Comparison of ENCODE assay signal across 9 mouse cellular contexts in the genomic region with DNA sequence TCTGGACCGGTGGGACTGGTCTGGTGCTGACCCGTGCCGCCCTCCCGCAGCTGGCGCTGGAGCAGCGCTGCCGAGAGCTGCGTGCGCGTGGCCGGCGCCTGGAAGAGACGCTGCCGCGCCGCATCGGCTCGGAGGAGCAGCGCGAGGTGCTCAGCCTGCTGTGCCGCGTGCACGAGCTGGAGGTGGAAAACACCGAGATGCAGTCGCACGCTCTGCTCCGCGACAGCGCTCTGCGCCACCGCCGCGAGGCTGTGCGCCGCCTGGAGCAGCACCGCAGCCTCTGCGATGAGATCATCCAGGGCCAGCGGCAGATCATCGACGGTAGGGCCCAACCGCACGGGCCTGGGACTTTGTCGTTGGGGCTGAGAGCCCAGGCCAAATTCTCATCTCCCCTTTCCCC. TPM values are rescaled to one million over a fixed set of nuclear protein-coding genes. Genes with fewer than 3 reads are reported as not detected.
DNase-seq lines count a peak whose midpoint lies in the region; ATAC-seq and TF ChIP-seq lines count a peak whose summit lies in the region.
"Had no signal": no experiment of that assay in that cellular context is flagged by ENCODE, and none has a peak within 500 bp of the region (broad histone marks: within the 10 kb centered on the region; RNA-seq: fewer than 3 reads in every experiment).

No protein-coding gene starts in this region.

- 0 out of 2 replicates have a peak, but pooled peaks have one; percentile 21 for ATAC-seq in kidney, postnatal 0 days (replicated peaks; ENCODE audit: low FRiP score, low read depth)
- ATAC-seq in forebrain, postnatal 0 days = peak; percentile 94
- ATAC-seq in stomach, embryonic 16.5 days (ENCODE audit: insufficient read depth, low FRiP score) = no peak

- H3K9ac ChIP-seq in kidney, postnatal 0 days (ENCODE audit: low read depth, low read length) = no peak overlapping the region
- H3K9ac ChIP-seq in forebrain, postnatal 0 days = peak overlapping the region; percentile 26; the same call in 1 of the 2 replicates
- H3K9ac ChIP-seq in stomach, embryonic 16.5 days (ENCODE audit: low read length) = 0 out of 2 replicates have a peak overlapping the region, but pooled peaks have one; percentile 11

- H3K4me1 ChIP-seq in kidney, postnatal 0 days (replicated peaks; ENCODE audit: insufficient read depth, low read length) = peaks cover under 1% of the 10 kb centered on the region; the same call in 1 of the 2 replicates
- no peaks in the 10 kb centered on the region for H3K4me1 ChIP-seq in forebrain, postnatal 0 days (ENCODE audit: insufficient read depth)
- H3K4me1 ChIP-seq in stomach, embryonic 16.5 days (ENCODE audit: control insufficient read depth, insufficient read depth, low read length) = peaks cover 5% of the 10 kb centered on the region

- H3K27ac ChIP-seq in kidney, postnatal 0 days = no peak overlapping the region
- H3K27ac ChIP-seq in forebrain, postnatal 0 days (ENCODE audit: low read depth, low read length) = no peak overlapping the region
- no peak overlapping the region for H3K27ac ChIP-seq in stomach, embryonic 16.5 days (ENCODE audit: low read length)
- H3K27ac ChIP-seq: macrophage had no signal

- H3K9me3 ChIP-seq in kidney, postnatal 0 days (replicated peaks; ENCODE audit: low read length) = no peaks in the 10 kb centered on the region
- H3K9me3 ChIP-seq in forebrain, postnatal 0 days (ENCODE audit: low read length) = no peaks in the 10 kb centered on the region
- H3K9me3 ChIP-seq in stomach, embryonic 16.5 days (replicated peaks; ENCODE audit: control insufficient read depth, low read length) = no peaks in the 10 kb centered on the region

- H3K27me3 ChIP-seq in kidney, postnatal 0 days (ENCODE audit: insufficient read depth, low read length) = peaks cover 43% of the 10 kb centered on the region
- peaks cover 10% of the 10 kb centered on the region; the same call in 1 of the 2 replicates for H3K27me3 ChIP-seq in forebrain, postnatal 0 days (ENCODE audit: insufficient read depth, low read length)
- peaks cover 59% of the 10 kb centered on the region for H3K27me3 ChIP-seq in stomach, embryonic 16.5 days (ENCODE audit: control insufficient read depth, insufficient read depth, low read length)

- peak overlapping the region; percentile 45 for H3K4me2 ChIP-seq in kidney, postnatal 0 days (ENCODE audit: low read length)
- H3K4me2 ChIP-seq in forebrain, postnatal 0 days (ENCODE audit: low read depth) = peak overlapping the region; percentile 54
- peak overlapping the region; percentile 46 for H3K4me2 ChIP-seq in stomach, embryonic 16.5 days (ENCODE audit: low read depth, low read length)

- DNase-seq in kidney, postnatal 0 days (ENCODE audit: low spot score) = no peak
- no peak for DNase-seq in kidney, postnatal 25 days
- peak; percentile 32 to 43 for DNase-seq in adrenal gland, postnatal 36 days
- DNase-seq in forebrain, postnatal 0 days = peak; percentile 81
- peak; percentile 66 for DNase-seq in mesoderm, embryonic 11.5 days (ENCODE audit: low read depth, low spot score)
- DNase-seq in MN1 (ENCODE audit: low spot score) = no peak
- DNase-seq in kidney, adult 11 months = no peak

- H3K36me3 ChIP-seq in kidney, postnatal 0 days (ENCODE audit: insufficient read depth, low read length) = no peaks in the 10 kb centered on the region
- H3K36me3 ChIP-seq in forebrain, postnatal 0 days (ENCODE audit: insufficient read depth) = no peaks in the 10 kb centered on the region
- no peaks in the 10 kb centered on the region for H3K36me3 ChIP-seq in stomach, embryonic 16.5 days (ENCODE audit: control insufficient read depth, insufficient read depth, low read length)

- no peak for TF ChIP-seq CTCF in kidney, postnatal 0 days (IDR thresholded peaks at IDR 0.05; ENCODE audit: low read depth)
- no peak for TF ChIP-seq CTCF in forebrain, postnatal 0 days (IDR thresholded peaks at IDR 0.05; ENCODE audit: low read depth)

- H3K4me3 ChIP-seq in kidney, postnatal 0 days (replicated peaks; ENCODE audit: low read depth, low read length) = peak overlapping the region; percentile 17; the same call in 1 of the 2 replicates
- peak overlapping the region; percentile 26 for H3K4me3 ChIP-seq in forebrain, postnatal 0 days (ENCODE audit: low read depth, low read length)
- peak overlapping the region; percentile 28 for H3K4me3 ChIP-seq in stomach, embryonic 16.5 days (replicated peaks; ENCODE audit: low read length)

- WGBS in kidney, postnatal 0 days = 2% methylated on average over 42 of the region's 43 CpGs
- WGBS in forebrain, postnatal 0 days = 2% methylated on average over 43 of the region's 43 CpGs
- 1% methylated on average over 43 of the region's 43 CpGs for WGBS in stomach, embryonic 16.5 days

RNA-seq across cellular contexts. Expression of a gene that starts 9.4 kb away (rescaled TPM):
- polyA plus RNA-seq in kidney, postnatal 0 days (2015; fragmentation: Nextera tagmentation; extraction: Ambion mirVana) = 0.78 and 0.96 TPM in 2 replicates
- not detected for total RNA-seq in adrenal gland, postnatal 36 days (2021)
- 28.2 and 29.1 TPM in 2 replicates for total RNA-seq in forebrain, postnatal 0 days (2014; rRNA removed)
- 12.0 and 20.1 TPM in 2 replicates for polyA plus RNA-seq in forebrain, postnatal 0 days (2015; fragmentation: Nextera tagmentation; extraction: Ambion mirVana)
- polyA plus RNA-seq in stomach, embryonic 16.5 days (2015; fragmentation: Nextera tagmentation; extraction: Ambion mirVana) = 0.65 and 1.3 TPM in 2 replicates
- polyA plus RNA-seq: macrophage had no signal

RNA-seq across cellular contexts. Expression of a gene that starts 12.4 kb away (rescaled TPM):
- 0.13 TPM in 1 of 2 replicates, not detected in the other for polyA plus RNA-seq in kidney, postnatal 0 days (2015; fragmentation: Nextera tagmentation; extraction: Ambion mirVana)
- total RNA-seq in adrenal gland, postnatal 36 days (2021) = not detected
- total RNA-seq in forebrain, postnatal 0 days (2014; rRNA removed) = not detected in 2 replicates
- not detected in 2 replicates for polyA plus RNA-seq in forebrain, postnatal 0 days (2015; fragmentation: Nextera tagmentation; extraction: Ambion mirVana)
- polyA plus RNA-seq in stomach, embryonic 16.5 days (2015; fragmentation: Nextera tagmentation; extraction: Ambion mirVana) = 0.36 and 0.41 TPM in 2 replicates
- polyA plus RNA-seq: macrophage had no signal

RNA-seq across cellular contexts. Expression of a gene that starts 21.1 kb away (rescaled TPM):
- polyA plus RNA-seq in kidney, postnatal 0 days (2015; fragmentation: Nextera tagmentation; extraction: Ambion mirVana) = 0.06 and 0.11 TPM in 2 replicates
- under 1 TPM; 0.63 TPM for total RNA-seq in adrenal gland, postnatal 36 days (2021)
- 3.2 TPM in 2 replicates for total RNA-seq in forebrain, postnatal 0 days (2014; rRNA removed)
- 0.57 and 0.79 TPM in 2 replicates for polyA plus RNA-seq in forebrain, postnatal 0 days (2015; fragmentation: Nextera tagmentation; extraction: Ambion mirVana)
- polyA plus RNA-seq in stomach, embryonic 16.5 days (2015; fragmentation: Nextera tagmentation; extraction: Ambion mirVana) = 0.53 and 0.75 TPM in 2 replicates

RNA-seq across cellular contexts. Expression of a gene that starts 59.1 kb away (rescaled TPM):
- polyA plus RNA-seq in kidney, postnatal 0 days (2015; fragmentation: Nextera tagmentation; extraction: Ambion mirVana) = 0.32 and 0.43 TPM in 2 replicates
- total RNA-seq in adrenal gland, postnatal 36 days (2021) = under 1 TPM; 0.23 to 0.36 TPM
- total RNA-seq in forebrain, postnatal 0 days (2014; rRNA removed) = 4.7 and 8.9 TPM in 2 replicates
- polyA plus RNA-seq in forebrain, postnatal 0 days (2015; fragmentation: Nextera tagmentation; extraction: Ambion mirVana) = 3.1 and 4.4 TPM in 2 replicates
- polyA plus RNA-seq in stomach, embryonic 16.5 days (2015; fragmentation: Nextera tagmentation; extraction: Ambion mirVana) = 0.25 and 0.84 TPM in 2 replicates
- polyA plus RNA-seq: macrophage had no signal

Comparison
In these comparisons a context has a peak if more than half of its experiments do, and no peak if none do; other contexts are left out.
1. DNase-seq: peak in adrenal gland, postnatal 36 days (2 of 2), forebrain, postnatal 0 days (single experiment) and mesoderm, embryonic 11.5 days (single experiment); none in kidney, postnatal 0 days (single experiment), kidney, postnatal 25 days (0 of 2), MN1 (single experiment) and kidney, adult 11 months (single experiment).
2. Peak in every context shown above with its lines, with median percentiles within 50 percentile points of each other: H3K4me2 ChIP-seq and H3K4me3 ChIP-seq.